Mouse (Mus musculus) megakaryocyte progenitor cell, adult 5-6 weeks (primary cell): ENCODE measurements around the gene Ifrd2. TPM values are rescaled to one million over a fixed set of nuclear protein-coding genes. Genes with fewer than 3 reads are reported as not detected.

Experiments
- ATAC-seq: replicated peaks from 2 replicates; pipeline ENCODE4 v1.8.0; 2016; ENCODE audit warnings: mild to moderate bottlenecking, moderate TSS enrichment, inconsistent platforms; ENCODE audit not compliant: poor library complexity
- total RNA-seq, 2 experiments: library from RNA; stranded (forward) in 1 of 2; stranded (reverse) in 1 of 2; fragments of 157-497, 149-512 nt in 1 of 2; fragments of 200-1000 nt in 1 of 2; gene quantifications; 2 replicates each; pipeline versions ENCODE4 v1.2.3 to v1.2.4; 2015 to 2017

Gene Ifrd2
- total RNA-seq, 2 experiments from 2014 or later, result 31.5 to 93.4 TPM

DNA sequence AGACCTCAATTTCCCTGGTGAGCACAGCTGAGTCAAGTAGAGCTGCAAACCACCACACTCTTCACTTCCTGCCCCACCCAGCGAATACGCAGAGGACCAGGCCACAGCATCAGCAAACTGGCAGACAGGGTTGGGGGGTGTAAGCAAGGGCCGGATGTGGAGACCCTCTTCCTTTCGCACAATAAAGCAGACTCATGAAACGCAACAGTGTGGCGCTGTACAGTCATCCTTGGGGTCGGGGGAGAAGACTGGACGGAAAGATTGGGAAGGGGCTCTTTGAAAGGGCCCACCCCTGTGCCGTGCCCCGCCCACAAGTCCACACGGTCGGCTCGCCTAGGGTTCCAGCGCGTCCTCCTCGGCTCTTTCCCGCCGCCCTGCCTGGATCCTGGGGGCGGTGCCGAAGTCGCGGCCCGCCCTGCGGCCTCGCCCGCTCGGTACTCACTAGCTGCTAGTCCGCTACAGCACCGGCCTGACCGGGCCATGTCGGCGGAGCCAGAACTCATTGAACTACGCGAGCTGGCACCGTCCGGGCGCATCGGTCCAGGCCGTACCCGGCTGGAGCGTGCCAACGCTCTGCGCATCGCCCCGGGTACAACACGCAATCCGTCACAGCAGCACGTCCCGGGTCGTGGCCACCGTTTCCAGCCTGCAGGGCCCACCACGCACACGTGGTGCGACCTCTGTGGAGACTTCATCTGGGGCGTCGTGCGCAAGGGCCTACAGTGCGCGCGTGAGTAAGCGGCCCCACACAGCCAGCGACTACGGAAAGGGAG is 36.1 kb upstream of the Ifrd2 start, which contains the start of gene Rassf1:
Rassf1 (plus strand) TSS at position 439 of the 773 bp plus-strand sequence.
- 0 out of 2 replicates have a peak, but pooled peaks have one; percentile 5 for ATAC-seq

DNA sequence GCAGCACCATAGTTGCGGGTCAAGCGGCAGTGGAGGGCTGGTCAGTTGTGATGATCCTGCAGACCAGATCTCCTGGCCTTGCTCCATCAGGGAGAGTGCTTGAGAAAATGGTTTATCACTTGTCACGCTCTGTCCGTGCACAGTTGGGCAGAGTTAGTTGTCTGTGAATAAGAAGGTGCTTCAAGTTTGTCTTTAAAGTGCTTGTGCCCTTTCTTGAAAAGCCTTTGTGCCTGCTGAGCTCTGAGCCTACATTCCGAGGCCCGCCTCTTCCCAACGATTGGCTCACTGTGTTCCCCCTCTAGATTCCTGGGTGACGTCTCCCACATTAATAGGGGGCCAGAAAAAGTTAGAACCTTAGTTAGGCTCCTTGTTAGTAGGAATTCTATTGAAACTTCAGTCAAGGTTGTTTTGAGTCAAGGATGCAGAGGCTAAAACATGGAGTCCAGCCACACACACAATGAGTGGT is 35.5 kb upstream of the Ifrd2 start:
- no peak for ATAC-seq

DNA sequence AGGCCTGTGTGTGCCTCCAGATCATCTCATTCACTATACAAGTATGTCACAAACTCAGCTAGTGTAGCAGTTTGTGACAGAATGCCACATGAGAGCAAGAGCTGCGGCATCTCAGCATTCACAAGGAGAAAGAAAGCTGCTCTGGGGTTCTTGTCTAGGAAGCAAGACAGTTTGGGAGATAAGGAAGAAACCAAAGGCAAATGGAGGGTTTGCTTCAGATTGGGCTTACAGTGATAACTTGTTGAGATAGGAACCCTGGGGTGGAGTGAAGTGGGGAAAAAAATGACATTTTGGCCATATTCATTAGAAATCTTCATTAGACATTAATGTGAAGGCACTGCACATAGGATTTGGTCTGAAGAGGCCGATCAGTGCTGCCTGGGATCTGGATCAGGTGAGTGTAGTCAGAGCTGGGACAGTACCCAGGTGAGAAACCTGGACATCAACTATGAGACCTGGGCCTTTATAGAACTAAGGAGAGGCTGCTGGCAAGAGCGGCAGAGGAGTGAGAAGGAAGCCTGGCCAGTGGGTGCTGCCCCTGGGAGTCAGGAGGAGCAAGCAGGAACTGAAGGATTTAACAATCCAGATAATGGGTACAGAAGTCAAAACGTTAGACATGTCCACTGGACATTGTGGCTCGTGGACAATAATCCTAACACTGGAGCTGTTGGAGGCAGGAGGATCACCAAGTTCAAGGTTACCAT is 34.6 kb upstream of the Ifrd2 start:
- no peak for ATAC-seq

DNA sequence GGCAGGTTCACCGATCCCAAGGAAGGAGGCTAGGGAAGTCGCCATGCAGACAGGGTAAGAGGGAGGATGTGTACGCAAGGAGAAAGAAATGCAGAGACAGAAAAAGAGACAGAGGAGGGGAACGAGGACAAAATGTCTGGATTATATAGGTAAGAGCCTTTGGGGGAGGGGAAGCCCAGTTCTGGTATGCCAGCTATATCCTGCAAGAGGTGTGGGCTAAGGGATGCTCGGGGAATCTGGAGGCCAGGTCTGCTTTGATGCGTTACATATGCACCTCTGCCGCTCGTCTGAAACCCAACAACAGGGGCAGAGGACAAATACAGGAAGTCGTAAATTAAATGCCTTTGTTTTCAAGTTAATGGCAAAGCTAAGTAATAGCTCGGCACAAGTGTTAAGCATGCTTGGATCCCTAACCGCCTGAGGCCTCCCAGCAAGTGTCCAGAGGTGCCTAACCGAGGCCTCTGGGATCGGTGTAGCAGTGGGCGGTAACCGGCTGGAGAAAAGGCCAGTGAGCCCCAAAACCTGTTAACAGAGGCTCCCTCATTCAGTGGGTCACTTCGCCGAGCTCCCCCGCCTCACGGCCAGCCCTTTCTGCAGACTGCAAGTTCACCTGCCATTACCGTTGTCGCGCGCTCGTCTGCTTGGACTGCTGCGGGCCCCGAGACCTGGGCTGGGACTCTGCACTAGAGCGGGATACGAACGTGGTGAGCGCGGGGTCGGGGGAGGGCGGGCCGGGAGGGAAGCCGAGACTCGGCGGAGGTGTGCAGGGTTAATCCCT is 33.7 kb upstream of the Ifrd2 start:
- peak; percentile 2 for ATAC-seq

DNA sequence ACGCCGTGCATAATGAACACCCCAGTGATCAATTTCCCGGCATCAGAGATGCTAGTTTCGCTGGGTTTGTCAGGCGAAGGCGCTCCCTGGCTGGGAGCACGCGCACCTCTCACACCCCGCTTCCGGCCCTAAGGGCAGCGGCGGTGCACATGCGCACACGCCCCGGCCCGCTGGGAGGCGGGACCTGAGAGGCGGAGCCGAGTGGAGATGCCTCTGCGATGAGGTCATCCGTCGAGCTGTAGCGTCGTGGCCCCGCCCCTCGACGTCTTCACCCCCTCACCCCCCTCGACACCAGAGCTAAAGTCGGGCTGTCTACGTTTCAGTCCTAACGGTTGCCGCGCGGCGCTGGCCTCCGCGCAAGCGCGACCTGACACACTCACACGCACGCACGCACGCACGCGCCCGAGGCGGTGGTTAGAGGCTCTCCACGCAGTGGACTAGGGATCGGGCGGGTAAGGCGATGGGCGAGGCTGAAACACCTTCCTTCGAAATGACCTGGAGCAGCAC is 33.1 kb upstream of the Ifrd2 start:
- peak; percentile 85 for ATAC-seq

DNA sequence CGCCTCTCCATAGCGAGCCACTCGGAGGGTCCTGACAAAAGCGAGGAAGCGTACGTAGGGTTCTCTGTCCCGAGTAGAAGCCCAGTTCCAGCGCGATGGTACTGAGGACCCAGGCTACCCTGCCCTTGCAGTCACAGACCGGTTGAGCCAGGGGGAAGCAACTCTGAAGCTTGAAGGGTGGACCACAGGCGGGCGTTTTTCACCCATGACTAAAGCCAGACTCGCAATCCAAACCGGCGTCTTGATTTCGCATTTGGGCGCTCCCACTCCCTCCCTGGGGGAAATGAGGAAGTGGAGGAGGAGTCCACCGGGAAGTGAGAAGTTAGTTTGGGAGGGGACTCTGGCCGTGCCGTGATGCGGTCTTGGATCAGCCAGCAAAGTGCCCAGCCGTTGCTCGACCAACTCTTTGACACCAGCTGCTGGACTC is 32.4 kb upstream of the Ifrd2 start:
- ATAC-seq, result peak; percentile 20

DNA sequence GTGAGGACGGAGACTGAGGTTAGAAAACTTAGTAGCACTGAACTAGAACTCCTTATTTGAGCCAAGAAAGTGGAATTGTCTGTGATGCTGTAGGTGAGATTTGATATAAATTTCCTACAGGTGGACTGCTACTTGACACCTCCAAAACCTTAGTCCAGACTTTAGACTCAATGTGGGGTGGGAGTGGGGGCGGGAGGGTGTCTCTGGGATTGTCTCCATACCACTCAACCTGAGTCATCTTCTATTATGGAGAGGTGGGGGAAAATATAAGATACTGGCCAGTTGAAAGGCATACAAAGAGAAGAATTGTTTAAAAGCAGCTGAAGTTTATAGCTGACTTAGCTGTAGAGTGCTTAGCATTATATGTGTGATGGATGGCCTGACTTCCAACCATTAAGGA is 31.7 kb upstream of the Ifrd2 start:
- ATAC-seq, result no peak

DNA sequence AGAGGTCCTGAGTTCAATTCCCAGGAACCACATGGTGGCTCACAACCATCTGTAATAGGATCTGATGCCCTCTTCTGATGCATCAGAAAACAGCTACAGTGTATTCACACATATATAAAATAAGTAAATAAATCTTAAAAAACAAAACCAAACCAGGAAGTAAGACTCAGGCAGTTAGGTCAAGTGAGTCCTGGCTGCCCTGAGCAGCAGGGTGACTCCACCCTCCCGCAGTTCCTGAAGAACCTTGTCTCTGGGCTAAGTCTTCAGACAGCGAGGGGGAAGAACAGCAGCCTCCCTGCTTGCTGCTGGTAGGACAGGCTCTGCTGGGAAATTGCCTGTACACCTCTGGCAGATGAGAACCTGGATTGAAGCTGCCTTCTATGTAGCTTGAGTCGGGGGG is 31.1 kb upstream of the Ifrd2 start:
- ATAC-seq, result no peak

DNA sequence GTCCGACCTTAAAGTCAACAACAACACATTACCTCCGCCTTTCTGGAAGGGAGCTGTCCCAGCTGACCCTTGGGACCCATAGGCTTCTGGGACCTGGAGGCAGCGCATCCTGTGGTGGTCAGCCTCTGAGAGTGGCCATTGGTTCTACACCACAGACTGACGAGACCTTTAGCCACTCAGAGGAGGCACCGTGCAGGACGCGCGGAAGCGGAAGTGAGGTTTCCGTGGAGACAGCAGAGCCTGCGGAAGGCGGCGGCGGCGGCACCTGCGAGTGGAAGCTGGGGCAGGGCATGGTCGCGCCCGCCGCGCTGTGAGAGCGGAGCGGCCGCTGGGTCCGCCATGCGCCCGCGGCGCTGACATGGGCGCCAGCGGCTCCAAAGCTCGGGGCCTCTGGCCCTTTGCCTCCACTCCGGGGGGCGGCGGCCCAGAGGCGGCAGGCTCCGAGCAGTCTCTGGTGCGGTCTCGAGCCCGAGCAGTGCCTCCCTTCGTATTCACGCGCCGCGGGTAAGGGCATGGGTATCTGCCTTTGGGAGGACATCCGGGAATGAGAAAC is 24.3 kb upstream of the Ifrd2 start, which contains the start of gene Tusc2:
Tusc2 (plus strand) TSS at position 227 of the 553 bp plus-strand sequence.
- peak; percentile 91 for ATAC-seq

DNA sequence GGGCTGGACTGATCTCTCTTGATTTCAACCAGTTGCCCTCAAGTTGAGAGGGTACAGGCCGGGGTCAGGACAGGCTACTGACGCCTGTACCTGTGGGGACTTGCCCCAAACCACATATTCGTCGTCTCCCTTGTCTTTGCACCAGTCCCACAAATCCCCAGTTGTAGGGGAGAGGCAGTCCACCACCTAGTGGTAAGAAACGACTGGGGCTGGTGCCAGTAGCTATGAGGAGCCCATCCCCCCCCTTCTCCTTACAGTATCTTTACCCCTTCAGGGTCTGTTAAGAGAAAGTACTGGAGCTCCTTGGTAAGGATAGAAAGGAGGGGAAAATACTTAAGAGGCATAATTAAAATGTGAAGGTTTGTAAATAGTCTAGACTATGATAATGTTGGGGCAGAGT is 21.9 kb upstream of the Ifrd2 start:
- ATAC-seq, result 0 out of 2 replicates have a peak, but pooled peaks have one; percentile 9

DNA sequence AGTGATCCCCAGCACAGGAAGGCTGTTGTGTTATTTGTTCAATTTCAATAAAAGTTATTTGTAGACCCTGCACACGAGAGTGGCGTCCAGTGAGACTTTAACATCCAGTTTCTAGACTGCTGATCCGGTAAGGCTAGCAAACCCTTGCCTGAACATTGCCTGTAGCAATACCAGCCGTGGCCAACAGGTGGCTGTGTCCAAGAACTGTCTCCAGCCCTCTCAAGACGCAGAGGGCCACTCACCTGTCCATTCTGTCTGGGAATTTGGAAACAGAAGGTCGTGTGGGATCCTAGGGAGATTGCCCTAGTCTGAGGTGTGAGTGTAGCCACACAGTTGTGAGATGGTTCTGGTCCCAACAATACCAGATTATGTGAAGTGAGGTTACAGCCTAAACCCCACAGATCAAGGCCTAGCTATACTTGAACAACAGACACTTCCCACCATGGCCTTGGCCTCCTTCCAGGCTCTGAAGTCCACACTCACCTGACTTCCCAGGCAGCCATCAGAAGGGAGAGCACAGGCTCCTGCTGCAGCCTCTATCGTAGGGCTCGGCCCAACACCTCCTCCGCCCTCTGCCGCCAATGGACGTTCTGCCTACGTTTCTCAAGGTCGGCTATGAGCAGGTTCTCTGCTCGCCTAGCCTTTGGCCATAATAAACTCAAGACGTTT is 21.3 kb upstream of the Ifrd2 start:
- ATAC-seq, result peak; percentile 43

DNA sequence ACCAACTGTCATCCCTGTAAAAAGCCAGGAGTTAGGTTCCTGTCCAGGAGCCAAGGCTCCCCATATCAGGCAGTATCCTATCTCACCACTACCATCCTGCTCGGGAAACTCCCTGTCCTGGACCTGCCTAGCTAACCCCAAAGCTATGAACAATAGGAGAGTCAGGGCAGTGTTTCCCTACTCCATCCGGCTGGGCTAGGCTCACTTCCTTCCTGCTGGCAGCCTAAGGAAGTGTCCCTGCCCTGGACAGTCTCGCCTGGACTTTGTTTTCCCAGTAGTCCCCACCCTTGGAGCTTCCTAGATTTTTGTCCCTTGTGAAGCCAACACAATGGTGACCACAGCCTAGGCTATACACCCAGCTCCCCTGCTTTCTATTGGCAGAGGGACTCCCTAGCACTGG is 20.6 kb upstream of the Ifrd2 start:
- no peak for ATAC-seq

DNA sequence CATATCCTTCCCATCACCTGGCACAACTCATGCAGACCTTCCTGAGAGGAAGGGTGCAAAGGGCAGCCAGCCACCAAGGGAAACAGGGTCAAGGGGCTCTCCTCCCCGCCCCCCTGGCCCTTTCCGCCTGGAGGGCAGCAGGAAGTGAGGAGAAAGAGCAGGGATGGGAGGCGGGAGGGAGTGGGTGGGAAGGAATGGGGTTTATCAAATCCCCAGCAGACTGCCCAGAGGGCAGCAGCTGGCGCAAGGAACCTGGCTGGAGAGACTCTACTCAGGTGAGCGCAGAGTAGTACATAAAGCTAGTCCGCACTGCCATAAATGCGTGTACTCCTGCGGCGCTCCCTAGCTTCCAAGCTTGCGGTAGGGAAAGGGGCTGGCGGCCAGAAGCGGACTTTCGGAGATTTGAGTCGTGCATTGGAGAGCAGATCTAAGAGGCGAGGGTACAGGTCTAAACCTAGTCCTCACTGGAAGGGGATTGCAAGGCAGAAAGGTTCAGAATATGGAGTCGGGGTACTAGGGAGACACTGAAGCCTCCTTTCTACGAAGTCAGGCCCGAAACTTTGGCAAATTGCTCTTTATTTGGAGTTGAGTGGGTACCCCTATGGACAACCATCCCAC is 19.6 kb upstream of the Ifrd2 start, which contains the start of gene Hyal2:
Hyal2 (plus strand) TSS at position 244 of the 618 bp plus-strand sequence.
- ATAC-seq, result no peak

DNA sequence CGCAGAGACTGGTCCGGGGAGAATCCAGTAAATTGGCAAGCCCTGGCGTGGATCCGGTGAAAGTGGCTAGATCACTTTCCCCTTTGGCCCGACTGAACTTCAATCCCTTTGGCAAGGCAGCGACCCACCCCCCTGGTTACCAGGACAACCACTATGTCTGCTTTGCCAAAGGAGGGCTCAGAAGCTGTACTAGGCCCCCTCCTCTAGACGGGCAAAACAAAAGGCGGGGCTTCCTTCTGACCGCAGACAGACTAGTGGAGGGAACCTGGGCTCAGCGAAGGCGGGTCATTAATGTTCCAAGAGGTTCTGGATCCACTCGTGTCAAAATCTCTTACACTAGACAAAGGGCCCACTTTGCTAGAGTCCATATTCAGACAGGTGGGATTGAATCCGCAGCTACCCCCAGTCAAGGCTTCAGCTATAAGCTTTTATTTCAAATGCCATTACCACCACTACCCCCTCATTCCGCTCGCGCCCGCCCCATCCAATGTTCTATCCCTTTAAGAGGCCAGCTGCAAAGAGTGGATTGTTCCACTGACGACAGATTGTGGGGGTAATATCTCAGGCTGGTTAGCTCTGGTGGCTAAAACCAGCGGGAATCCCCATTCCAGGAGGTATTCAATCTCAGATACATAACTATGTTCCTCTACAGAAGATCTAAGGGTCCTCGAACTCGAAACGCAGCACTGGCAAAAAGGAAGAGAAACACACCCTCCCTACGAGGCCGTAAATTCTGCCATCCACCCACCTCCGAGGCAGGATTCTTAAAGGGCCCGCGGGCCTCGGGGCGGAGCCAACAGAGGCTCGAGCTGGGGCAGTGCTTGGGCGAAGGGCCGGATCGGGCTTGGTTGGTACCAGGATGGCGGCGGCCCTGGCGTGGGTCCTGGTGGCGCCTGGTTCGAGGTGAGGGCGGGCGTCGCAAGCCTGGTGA is 18.8 kb upstream of the Ifrd2 start:
- peak; percentile 63 for ATAC-seq

DNA sequence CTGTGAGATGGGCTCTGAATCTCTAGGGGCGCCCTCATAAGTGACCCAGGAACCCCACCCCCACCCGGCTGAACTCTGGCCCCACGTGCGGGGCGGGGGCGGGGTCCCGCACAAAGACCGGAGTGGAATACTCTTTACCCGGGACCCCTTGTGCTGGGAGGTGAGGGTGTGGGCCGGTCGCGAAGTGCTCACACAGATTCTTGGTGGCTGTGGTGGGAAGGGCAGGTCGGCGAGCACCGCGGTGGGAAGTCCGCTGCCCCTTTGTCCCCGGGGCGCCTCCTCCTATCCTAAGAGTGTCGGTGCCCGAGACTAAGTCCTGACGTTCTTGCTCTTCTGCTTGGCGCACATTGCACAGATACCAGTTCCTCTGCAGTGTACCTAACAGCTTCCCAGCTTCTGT is 18.2 kb upstream of the Ifrd2 start:
- ATAC-seq, result peak; percentile 6

DNA sequence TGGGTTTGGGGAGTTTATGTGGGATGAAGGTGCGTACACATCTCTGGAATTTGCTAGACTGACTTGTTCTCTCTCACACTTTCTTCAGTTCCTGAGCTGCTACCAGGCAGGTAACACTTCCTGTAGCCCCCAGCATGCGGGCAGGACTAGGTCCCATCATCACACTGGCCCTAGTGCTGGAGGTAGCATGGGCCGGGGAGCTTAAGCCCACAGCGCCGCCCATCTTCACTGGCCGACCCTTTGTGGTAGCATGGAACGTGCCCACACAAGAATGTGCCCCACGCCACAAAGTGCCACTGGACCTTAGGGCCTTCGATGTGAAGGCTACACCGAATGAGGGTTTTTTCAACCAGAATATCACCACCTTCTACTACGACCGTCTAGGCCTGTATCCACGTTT is 17.4 kb upstream of the Ifrd2 start:
- no peak for ATAC-seq

DNA sequence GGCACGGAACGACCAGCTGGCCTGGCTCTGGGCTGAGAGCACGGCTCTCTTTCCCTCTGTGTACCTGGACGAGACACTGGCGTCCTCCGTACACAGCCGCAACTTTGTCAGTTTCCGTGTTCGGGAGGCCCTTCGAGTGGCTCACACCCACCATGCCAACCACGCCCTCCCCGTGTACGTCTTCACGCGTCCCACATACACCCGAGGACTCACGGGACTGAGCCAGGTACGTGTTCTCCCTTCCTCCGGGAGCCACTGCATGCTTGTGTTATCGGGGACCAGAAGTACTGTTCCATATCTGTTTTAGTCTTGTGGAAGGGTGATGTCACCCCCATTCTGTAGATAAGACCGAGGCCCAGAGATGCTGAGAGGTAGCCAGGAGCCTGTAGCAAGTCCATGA is 16.6 kb upstream of the Ifrd2 start:
- ATAC-seq, result peak; percentile 32

DNA sequence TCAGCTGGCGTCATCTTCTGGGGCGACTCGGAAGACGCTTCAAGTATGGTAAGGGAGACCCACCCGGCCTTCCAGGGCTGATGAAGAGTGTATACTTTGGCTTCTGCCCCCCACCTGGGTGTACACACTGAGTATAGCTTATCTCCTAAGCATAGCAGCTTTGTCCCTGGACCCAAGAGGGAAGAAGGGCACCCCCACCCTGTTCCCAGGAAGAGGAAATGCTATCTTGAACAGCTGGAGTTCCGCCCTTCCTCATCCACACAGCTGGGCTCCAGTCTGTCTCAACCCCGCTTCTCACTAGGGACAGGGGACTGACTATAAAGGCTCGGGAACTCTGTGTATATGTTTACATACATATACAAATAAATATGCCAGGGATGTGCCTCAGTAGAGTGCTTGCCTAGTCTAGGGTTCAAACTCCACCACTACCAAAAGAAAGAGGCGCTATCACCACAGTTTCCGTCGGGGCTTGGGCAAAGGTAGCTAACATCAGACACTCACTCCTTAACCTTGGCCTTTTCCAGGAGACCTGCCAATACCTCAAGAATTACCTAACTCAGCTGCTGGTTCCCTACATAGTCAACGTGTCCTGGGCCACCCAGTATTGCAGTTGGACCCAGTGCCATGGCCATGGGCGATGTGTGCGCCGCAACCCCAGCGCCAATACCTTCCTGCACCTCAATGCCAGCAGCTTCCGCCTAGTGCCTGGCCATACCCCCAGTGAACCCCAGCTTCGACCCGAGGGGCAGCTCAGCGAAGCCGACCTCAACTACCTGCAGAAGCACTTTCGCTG is 15.7 kb upstream of the Ifrd2 start:
- ATAC-seq, result no peak
